Mouse (Mus musculus): ENCODE results near the gene Nhlrc2.

Nhlrc2 gene

GRCm38 (mm10) chr19:56627881-56628472, 79.9 kb downstream of the Nhlrc2 start:
- DNase-seq, result no peak

DNA sequence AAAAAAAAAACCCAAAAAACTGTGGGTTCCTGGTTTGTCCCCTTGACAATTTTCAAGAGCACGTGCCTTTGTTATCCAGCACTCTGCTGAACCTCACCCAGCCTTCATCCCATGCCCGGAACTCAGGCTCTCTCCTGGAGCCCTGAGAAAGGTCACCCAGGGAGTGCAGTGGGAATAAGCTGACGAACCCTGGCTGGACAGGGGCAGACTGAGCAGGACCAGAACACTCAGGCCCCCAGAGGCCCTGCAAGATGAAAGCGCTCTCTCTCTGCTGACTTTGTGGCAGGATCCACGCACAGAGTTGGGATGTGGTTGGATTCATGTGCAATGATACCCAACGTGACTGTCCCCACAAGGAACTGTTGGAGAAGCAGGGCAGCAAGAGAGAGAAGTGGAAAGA, 81.6 kb downstream of the Nhlrc2 start:
- no peak for DNase-seq

DNA sequence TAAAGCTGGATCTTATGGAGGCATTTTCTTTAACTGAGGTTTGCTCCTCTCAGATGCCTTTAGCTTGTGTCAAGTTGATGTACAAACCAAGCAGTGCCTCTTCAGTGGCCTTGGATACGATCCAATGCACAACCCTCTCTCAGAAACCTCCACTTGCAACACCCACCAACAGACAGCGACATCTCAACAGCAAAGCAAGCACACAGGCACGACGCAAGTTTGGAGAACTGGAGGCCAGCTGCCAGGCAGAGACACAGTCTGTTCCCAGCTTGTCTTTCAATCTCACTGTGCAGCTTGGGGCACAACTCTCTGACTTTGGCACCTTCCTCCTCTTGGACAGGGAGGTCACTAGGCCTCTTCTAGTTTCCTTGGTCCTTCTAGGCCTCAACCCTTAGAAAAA, 83.0 kb downstream of the Nhlrc2 start:
- peak; percentile 48 for DNase-seq

DNA sequence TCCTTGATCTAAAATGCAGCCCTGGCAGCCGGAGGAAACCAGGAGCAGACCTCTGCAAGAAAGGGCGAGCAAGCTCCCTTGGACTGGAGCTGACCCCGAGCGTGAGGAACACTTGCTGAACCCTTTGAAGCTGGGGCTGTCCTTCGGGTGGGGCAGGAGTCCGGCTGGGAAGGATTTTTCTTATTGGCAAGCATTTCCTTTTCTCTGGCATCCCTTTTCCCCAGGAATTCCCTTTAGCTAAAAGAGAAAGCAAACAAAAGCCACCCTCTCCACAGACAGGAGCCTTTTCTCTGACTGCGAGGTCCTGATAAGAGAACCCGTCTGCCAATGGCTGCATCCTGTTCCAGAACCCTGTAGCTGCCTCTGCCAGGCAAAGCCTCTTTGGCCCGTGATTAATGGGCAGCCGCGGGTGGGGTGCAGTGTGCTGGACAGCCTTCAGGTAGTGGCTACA, 83.4 kb downstream of the Nhlrc2 start:
- no peak for DNase-seq

DNA sequence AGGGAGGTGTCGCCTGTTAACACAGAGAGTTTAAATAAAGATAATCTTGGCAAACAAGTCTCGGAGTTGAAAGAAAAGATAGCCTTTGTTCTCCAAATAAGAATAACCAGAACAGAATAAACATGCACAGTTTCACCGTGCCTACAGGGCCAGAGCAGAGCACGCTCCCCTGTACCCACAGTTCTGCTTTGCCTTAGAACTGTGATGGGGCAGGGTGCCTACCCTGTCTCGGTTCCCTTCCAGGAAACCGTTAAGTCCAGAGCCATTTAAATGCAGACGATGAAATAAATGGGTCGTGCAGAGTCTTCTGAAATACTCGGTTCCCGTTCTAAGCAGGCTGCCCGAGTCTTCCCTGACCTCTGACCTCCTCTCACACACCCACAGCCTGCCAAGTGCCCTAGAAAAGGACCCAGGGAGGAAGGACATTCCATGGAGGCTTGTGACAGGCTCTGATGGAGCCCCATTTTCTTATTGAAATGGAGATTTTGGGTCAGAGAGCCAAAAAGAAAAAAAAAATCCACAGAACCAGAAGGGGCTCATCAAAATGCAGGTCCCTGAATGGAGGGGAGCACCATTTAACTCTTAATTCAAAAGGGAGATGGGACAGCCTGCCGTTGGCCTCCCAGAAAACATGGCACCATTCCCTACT, 89.1 kb downstream of the Nhlrc2 start:
- peak; percentile 46 for DNase-seq

DNA sequence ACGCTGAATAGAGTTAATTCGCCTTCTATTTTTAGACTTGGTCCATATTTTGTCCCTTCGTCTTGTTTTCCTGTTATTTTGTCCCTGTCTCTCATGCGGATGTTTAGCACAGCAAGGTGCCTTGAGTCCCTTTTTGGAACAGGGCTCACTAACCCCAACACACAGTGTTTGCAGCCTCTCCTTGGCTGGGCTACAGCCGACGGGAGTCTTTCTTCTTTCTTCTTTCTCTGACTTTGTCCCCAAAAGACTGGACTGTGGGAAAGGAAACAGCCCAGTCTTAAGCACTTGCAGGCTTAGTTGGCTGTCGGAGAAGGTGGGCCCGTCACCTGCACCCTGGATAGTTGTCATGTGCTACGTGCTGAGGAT, 89.6 kb downstream of the Nhlrc2 start:
- no peak for DNase-seq

DNA sequence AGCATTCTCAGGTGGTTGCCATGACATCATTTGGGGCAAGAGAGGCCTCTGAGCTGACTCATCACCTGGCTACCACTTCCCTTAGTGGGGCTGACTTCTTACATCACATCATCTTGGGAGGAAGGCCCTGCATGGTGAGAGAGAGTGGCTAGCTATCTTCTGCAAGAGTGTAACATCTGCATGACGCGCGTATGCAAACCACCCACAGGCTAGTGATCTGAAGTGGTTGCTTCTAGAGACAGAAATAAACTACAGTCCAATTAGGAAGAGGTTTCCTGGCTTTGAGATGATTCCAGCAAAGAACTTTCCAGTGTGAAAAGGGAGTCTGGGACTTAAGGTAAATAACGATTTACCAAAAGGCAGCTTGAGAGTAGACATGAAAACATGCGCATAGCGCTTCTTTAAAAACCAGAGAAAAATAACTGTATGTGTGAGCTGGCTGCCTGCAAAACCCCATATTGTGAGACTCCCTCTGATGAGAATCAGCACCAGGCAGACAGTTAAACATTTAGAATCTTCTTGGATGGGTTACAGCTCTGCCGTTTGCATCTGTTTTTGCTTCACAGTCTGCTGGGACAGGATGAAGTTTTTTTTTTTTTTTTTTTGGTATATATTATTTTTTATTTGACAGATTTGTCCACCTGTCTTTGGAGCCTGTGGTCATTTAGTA, 99.5 kb downstream of the Nhlrc2 start:
- DNase-seq, result peak; percentile 59

DNA sequence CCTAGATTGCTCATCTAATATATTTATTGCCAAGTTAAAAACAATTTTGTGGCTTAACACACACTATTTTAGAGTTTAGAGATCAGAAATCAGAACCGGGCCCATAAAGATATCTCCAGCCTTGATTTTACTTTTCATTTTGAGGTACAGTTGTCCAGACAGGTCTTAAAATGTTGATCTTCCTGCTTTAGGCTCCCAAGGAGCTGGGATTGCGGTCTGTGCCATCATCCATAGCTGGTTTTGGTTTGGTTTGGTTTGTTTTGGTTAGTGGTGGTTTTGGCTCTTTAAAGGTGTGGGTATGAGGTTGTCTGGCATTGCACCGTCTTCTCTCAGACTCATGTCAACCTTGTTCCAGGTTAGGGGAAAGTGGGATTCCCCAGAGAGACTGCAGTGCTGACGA, 103.2 kb downstream of the Nhlrc2 start:
- DNase-seq, result no peak

DNA sequence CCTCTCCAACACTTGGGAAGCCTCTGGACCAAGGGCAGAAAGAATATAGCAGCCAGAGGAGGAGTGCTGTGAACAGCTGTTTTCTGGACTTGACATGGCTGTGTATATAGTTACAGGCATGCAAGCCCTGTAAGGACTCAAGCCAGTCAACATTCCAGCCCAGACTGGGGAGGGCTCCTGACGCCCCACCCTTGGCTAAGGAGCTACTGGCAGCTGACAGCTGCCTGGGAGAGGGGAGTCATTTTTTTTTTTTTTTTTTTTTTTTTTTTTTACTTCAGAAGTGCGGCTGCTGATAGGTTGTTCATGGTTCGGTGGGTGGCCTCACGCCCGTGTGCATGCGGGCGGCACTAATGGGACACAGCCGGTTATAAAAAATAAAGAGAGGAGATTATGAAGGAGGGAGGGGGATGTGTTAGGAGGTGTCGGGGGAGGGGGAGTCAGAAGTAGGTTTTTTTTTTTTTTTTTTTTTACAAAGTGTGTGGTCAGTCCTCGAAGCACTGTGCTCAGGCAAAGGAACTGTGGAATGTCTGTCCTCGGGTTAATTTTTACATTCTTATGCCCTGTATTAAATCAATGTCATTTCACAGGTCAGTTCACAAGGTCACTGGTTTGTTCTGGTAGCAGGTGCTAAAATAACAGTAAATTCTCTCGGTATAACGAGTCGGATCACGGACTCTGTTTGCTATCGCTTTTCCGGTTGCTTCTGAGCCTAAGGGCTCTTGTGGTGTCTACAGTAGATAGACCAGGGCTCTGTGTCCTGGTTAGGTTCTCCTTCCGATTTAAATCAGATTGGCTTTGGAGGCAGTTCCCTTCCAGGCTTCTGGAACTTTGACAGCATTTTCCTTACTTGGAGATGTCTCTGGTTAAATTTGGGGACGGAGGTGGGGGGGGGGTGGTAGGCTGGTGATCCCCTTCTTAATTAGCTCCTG, 104.2 kb downstream of the Nhlrc2 start:
- no peak for DNase-seq

Data from right cerebral cortex, adult 18-20 months (tissue).